ENCODE assay signal across 8 mouse cellular contexts in genomic region chr2:61593030-61593811, GRCm38 (mm10). TPM values are rescaled to one million over a fixed set of nuclear protein-coding genes. Genes with fewer than 3 reads are reported as not detected.
DNase-seq lines count a peak whose midpoint lies in the region; ATAC-seq lines count a peak whose summit lies in the region.

No protein-coding gene starts in this region.

- H3K4me2 ChIP-seq in heart, embryonic 14.5 days (ENCODE audit: low read length), result peak overlapping the region; percentile 85
- peak overlapping the region; percentile 76 for H3K4me2 ChIP-seq in liver, embryonic 13.5 days
- peak overlapping the region; percentile 71 for H3K4me2 ChIP-seq in stomach, embryonic 16.5 days (ENCODE audit: low read depth, low read length)

- H3K27ac ChIP-seq in heart, embryonic 14.5 days (replicated peaks in 1 of 2; ENCODE audit: control insufficient read depth in 1 of 2, insufficient read depth in 1 of 2, low read depth in 2 of 2, low read length in 2 of 2), result peak overlapping the region; percentile 92
- H3K27ac ChIP-seq in liver, embryonic 13.5 days, result peak overlapping the region; percentile 96
- peak overlapping the region; percentile 95 for H3K27ac ChIP-seq in stomach, embryonic 16.5 days (ENCODE audit: low read length)

- no peaks in the 10 kb centered on the region for H3K27me3 ChIP-seq in heart, embryonic 14.5 days (ENCODE audit: control insufficient read depth, insufficient read depth, low read length)
- H3K27me3 ChIP-seq in liver, embryonic 13.5 days, result no peaks in the 10 kb centered on the region
- no peaks in the 10 kb centered on the region for H3K27me3 ChIP-seq in stomach, embryonic 16.5 days (ENCODE audit: control insufficient read depth, insufficient read depth, low read length)

- under 1% methylated on average over 62 of the region's 62 CpGs for whole genome bisulfite sequencing in heart, embryonic 14.5 days
- WGBS in liver, embryonic 13.5 days (ENCODE audit: insufficient replicate concordance), result under 1% methylated on average over 62 of the region's 62 CpGs
- WGBS in stomach, embryonic 16.5 days, result under 1% methylated on average over 62 of the region's 62 CpGs

- H3K4me1 ChIP-seq in heart, embryonic 14.5 days (ENCODE audit: control insufficient read depth in 2 of 2, insufficient read depth in 2 of 2, low read length in 2 of 2), result no peaks in the 10 kb centered on the region
- H3K4me1 ChIP-seq in liver, embryonic 13.5 days (replicated peaks), result peaks cover 31% of the 10 kb centered on the region
- peaks cover 5% of the 10 kb centered on the region; the same call in 1 of the 2 replicates for H3K4me1 ChIP-seq in stomach, embryonic 16.5 days (ENCODE audit: control insufficient read depth, insufficient read depth, low read length)

- ATAC-seq in erythroid progenitor cell, adult 5-6 weeks (replicated peaks; ENCODE audit: low FRiP score, poor library complexity, severe bottlenecking), result peak; percentile 92
- ATAC-seq in heart, embryonic 14.5 days (ENCODE audit: insufficient number of reproducible peaks, insufficient read depth, low FRiP score, low read depth), result peak; percentile 97
- ATAC-seq in liver, embryonic 13.5 days (ENCODE audit: low read depth), result peak; percentile 94
- peak; percentile 96 for ATAC-seq in stomach, embryonic 16.5 days (ENCODE audit: insufficient read depth, low FRiP score)

- no peaks in the 10 kb centered on the region for H3K36me3 ChIP-seq in heart, embryonic 14.5 days (ENCODE audit: control insufficient read depth, insufficient read depth, low read length)
- no peaks in the 10 kb centered on the region for H3K36me3 ChIP-seq in liver, embryonic 13.5 days
- H3K36me3 ChIP-seq in stomach, embryonic 16.5 days (ENCODE audit: control insufficient read depth, insufficient read depth, low read length), result no peaks in the 10 kb centered on the region

- peak overlapping the region; percentile 90 for H3K9ac ChIP-seq in heart, embryonic 14.5 days (ENCODE audit: low read length)
- H3K9ac ChIP-seq in liver, embryonic 13.5 days, result peak overlapping the region; percentile 99
- H3K9ac ChIP-seq in stomach, embryonic 16.5 days (ENCODE audit: low read length), result peak overlapping the region; percentile 93

- peak; percentile 94 for DNase-seq in CD4-positive helper T cell, adult 2 months (ENCODE audit: low read depth, low spot score)
- peak; percentile 55 for DNase-seq in brain, embryonic 18.5 days (ENCODE audit: low read depth, low spot score)
- peak; percentile 96 for DNase-seq in kidney, postnatal 14 days
- peak; percentile 87 for DNase-seq in liver, embryonic 13.5 days
- peak; percentile 97 for DNase-seq in neural tube, embryonic 10.5 days (ENCODE audit: extremely low spot score, low spot score)

- no peaks in the 10 kb centered on the region for H3K9me3 ChIP-seq in heart, embryonic 14.5 days (ENCODE audit: control insufficient read depth, low read length)
- no peaks in the 10 kb centered on the region for H3K9me3 ChIP-seq in liver, embryonic 13.5 days (replicated peaks)
- H3K9me3 ChIP-seq in stomach, embryonic 16.5 days (replicated peaks; ENCODE audit: control insufficient read depth, low read length), result no peaks in the 10 kb centered on the region

- H3K4me3 ChIP-seq in heart, embryonic 14.5 days (ENCODE audit: control insufficient read depth in 1 of 2, insufficient read depth in 1 of 2, low read depth in 1 of 2, low read length in 2 of 2), result peak overlapping the region; percentile 74 to 88
- peak overlapping the region; percentile 97 for H3K4me3 ChIP-seq in liver, embryonic 13.5 days (replicated peaks)
- H3K4me3 ChIP-seq in stomach, embryonic 16.5 days (replicated peaks; ENCODE audit: low read length), result peak overlapping the region; percentile 87

RNA-seq across cellular contexts. Expression of gene Tank, which starts 14.8 kb away (rescaled TPM):
- total RNA-seq in erythroid progenitor cell, adult 5-6 weeks (2015; ENCODE audit: low replicate concordance), result 96.6 and 128 TPM in 2 replicates
- 73.3 and 83.4 TPM in 2 replicates for total RNA-seq in erythroid progenitor cell, adult 5-6 weeks (2017; ENCODE audit: low replicate concordance)
- polyA plus RNA-seq in heart, embryonic 14.5 days (2014; fragmentation: Nextera tagmentation; extraction: Ambion mirVana), result 26.1 and 26.3 TPM in 2 replicates
- polyA plus RNA-seq in liver, embryonic 13.5 days (2015; fragmentation: Nextera tagmentation; extraction: Ambion mirVana), result 24.1 and 32.7 TPM in 2 replicates
- polyA plus RNA-seq in stomach, embryonic 16.5 days (2015; fragmentation: Nextera tagmentation; extraction: Ambion mirVana), result 35.2 and 36.0 TPM in 2 replicates

Comparison
In these comparisons a context has a peak if more than half of its experiments do, and no peak if none do; other contexts are left out.
1. Peak in every context shown above with its lines: DNase-seq, ATAC-seq, H3K4me3 ChIP-seq and H3K27ac ChIP-seq.